Mouse (Mus musculus) MEL (cell line): ENCODE results near the gene Rnf123. TPM values are rescaled to one million over a fixed set of nuclear protein-coding genes. Genes with fewer than 3 reads are reported as not detected.

Source experiments
- DNase-seq: peaks from one replicate; pipeline ENCODE4 v3.0.0; 2011; ENCODE audit warnings: low read depth, low spot score
- H3K27ac ChIP-seq: 2 replicates; pipeline ENCODE4 v1.5.1; 2012; ENCODE audit warnings: low read depth, mild to moderate bottlenecking, control low read depth, low read length, moderate library complexity; ENCODE audit not compliant: control insufficient read depth
- H3K27me3 ChIP-seq, 2 experiments: fragments of 150-350 bp in 1 of 2; sonication (generic) in 1 of 2; 2 replicates each; pipeline ENCODE4 v1.6.1; 2012; ENCODE audit warnings: low read length in 2 of 2, mild to moderate bottlenecking in 2 of 2, improper control_type of control experiment in 1 of 2, moderate library complexity in 1 of 2; ENCODE audit not compliant: insufficient read depth in 2 of 2, control insufficient read depth in 1 of 2
- H3K36me3 ChIP-seq, 2 experiments: 2 replicates each; pipeline ENCODE4 v1.6.1; 2012 to 2014; ENCODE audit warnings: low read length in 2 of 2, improper control_type of control experiment in 1 of 2, inconsistent platforms in 1 of 2, mild to moderate bottlenecking in 1 of 2; ENCODE audit not compliant: insufficient read depth in 2 of 2, control insufficient read depth in 1 of 2
- H3K4me1 ChIP-seq, 2 experiments: fragments of 150-350 bp in 1 of 2; sonication (generic) in 1 of 2; 2 replicates each; pipeline ENCODE4 v1.6.1; 2012; ENCODE audit warnings: low read length in 2 of 2, improper control_type of control experiment in 1 of 2, mild to moderate bottlenecking in 1 of 2; ENCODE audit not compliant: insufficient read depth in 2 of 2, control insufficient read depth in 1 of 2
- H3K4me3 ChIP-seq, 2 experiments: fragments of 150-350 bp in 1 of 2; sonication (generic) in 1 of 2; 2 replicates each; pipeline ENCODE4 v1.5.1; 2012; ENCODE audit warnings: low read depth in 2 of 2, low read length in 2 of 2, mild to moderate bottlenecking in 2 of 2, moderate library complexity in 2 of 2, control low read depth in 1 of 2, improper control_type of control experiment in 1 of 2; ENCODE audit not compliant: control insufficient read depth in 1 of 2, insufficient read depth in 1 of 2
- H3K79me2 ChIP-seq: 2 replicates; pipeline ENCODE4 v1.6.1; 2012; ENCODE audit warnings: mild to moderate bottlenecking, low read length, moderate library complexity; ENCODE audit not compliant: control insufficient read depth, poor library complexity, insufficient read depth
- H3K9ac ChIP-seq: 2 replicates; pipeline ENCODE4 v1.6.1; 2012; ENCODE audit warnings: low read depth, mild to moderate bottlenecking, control low read depth, low read length, moderate library complexity; ENCODE audit not compliant: control insufficient read depth, poor library complexity, severe bottlenecking
- H3K9me3 ChIP-seq: fragments of 150-350 bp; sonication (generic); replicated peaks from 2 replicates; pipeline ENCODE4 v1.6.1; 2012; ENCODE audit warnings: mild to moderate bottlenecking, low read length, improper control_type of control experiment, moderate library complexity; ENCODE audit not compliant: insufficient read depth
- CTCF ChIP-seq, 3 experiments: IDR thresholded peaks in 2 of 3; conservative IDR thresholded peaks in 1 of 3; 2 replicates each; pipeline ENCODE4 v1.5.1; 2011 to 2012; ENCODE audit warnings: low read length in 3 of 3, low read depth in 2 of 3, mild to moderate bottlenecking in 2 of 3, improper control_type of control experiment in 1 of 3, inconsistent platforms in 1 of 3, mixed read lengths in 1 of 3, moderate library complexity in 1 of 3; ENCODE audit not compliant: control insufficient read depth in 1 of 3, insufficient read depth in 1 of 3, poor library complexity in 1 of 3, severe bottlenecking in 1 of 3
- GABPA ChIP-seq: IDR thresholded peaks from 2 replicates; pipeline ENCODE4 v1.6.1; 2012; ENCODE audit warnings: low read depth, mild to moderate bottlenecking, inconsistent platforms, low read length, improper control_type of control experiment, moderate library complexity
- GATA1 ChIP-seq: IDR thresholded peaks from 2 replicates; pipeline ENCODE4 v1.6.1; 2011; ENCODE audit warnings: low read depth, low read length, improper control_type of control experiment
- KAT2A ChIP-seq: conservative IDR thresholded peaks from 2 replicates; pipeline ENCODE4 v1.6.1; 2012; ENCODE audit warnings: low read depth, low read length, improper control_type of control experiment, inconsistent platforms
- MEF2A ChIP-seq: IDR thresholded peaks from 2 replicates; pipeline ENCODE4 v1.6.1; 2014; ENCODE audit warnings: low read depth, mild to moderate bottlenecking, inconsistent platforms, low read length, improper control_type of control experiment; ENCODE audit not compliant: poor library complexity, insufficient replicate concordance, severe bottlenecking; ENCODE audit errors: extremely low read depth
- MYB ChIP-seq: IDR thresholded peaks from 2 replicates; pipeline ENCODE4 v1.6.1; 2011; ENCODE audit warnings: mild to moderate bottlenecking, low read depth, low read length, improper control_type of control experiment
- NELFE ChIP-seq: IDR thresholded peaks from 2 replicates; pipeline ENCODE4 v1.6.1; 2011; ENCODE audit warnings: low read depth, low read length, improper control_type of control experiment
- NRF1 ChIP-seq: IDR thresholded peaks from 2 replicates; pipeline ENCODE4 v1.6.1; 2014; ENCODE audit warnings: low read depth, mild to moderate bottlenecking, inconsistent platforms, low read length, improper control_type of control experiment, moderate library complexity; ENCODE audit not compliant: poor library complexity, insufficient read depth, severe bottlenecking
- POLR2A ChIP-seq, 2 experiments: IDR thresholded peaks; 2 replicates each; pipeline ENCODE4 v1.6.1; 2011 to 2012; ENCODE audit warnings: low read length in 2 of 2, mild to moderate bottlenecking in 2 of 2, control low read depth in 1 of 2, improper control_type of control experiment in 1 of 2, low read depth in 1 of 2, moderate library complexity in 1 of 2; ENCODE audit not compliant: control insufficient read depth in 1 of 2, insufficient read depth in 1 of 2, poor library complexity in 1 of 2
- POLR2AphosphoS2 ChIP-seq: IDR thresholded peaks from 2 replicates; pipeline ENCODE4 v1.6.1; 2011; ENCODE audit warnings: low read length, improper control_type of control experiment
- POLR2AphosphoS5 ChIP-seq: IDR thresholded peaks from 2 replicates; pipeline ENCODE4 v1.6.1; 2012; ENCODE audit warnings: low read depth, borderline replicate concordance, mild to moderate bottlenecking, inconsistent platforms, low read length, moderate library complexity, mixed read lengths
- RAD21 ChIP-seq: IDR thresholded peaks from 2 replicates; pipeline ENCODE4 v1.6.1; 2011; ENCODE audit warnings: mild to moderate bottlenecking, low read depth, low read length, improper control_type of control experiment
- TBP ChIP-seq: IDR thresholded peaks from 2 replicates; pipeline ENCODE4 v1.8.0; 2011; ENCODE audit warnings: low read depth, low read length, improper control_type of control experiment
- TCF12 ChIP-seq: IDR thresholded peaks from 2 replicates; pipeline ENCODE4 v1.6.1; 2014; ENCODE audit warnings: low read depth, mild to moderate bottlenecking, inconsistent platforms, low read length, improper control_type of control experiment, moderate library complexity
- UBTF ChIP-seq: IDR thresholded peaks from 2 replicates; pipeline ENCODE4 v1.6.1; 2012; ENCODE audit warnings: low read depth, mild to moderate bottlenecking, inconsistent platforms, low read length, improper control_type of control experiment, moderate library complexity, borderline replicate concordance; ENCODE audit not compliant: insufficient read depth
- USF2 ChIP-seq, 2 experiments: IDR thresholded peaks; 2 replicates each; pipeline ENCODE4 v1.6.1; 2011 to 2012; ENCODE audit warnings: improper control_type of control experiment in 2 of 2, low read length in 2 of 2, borderline replicate concordance in 1 of 2, inconsistent platforms in 1 of 2, low read depth in 1 of 2, mild to moderate bottlenecking in 1 of 2; ENCODE audit not compliant: insufficient read depth in 1 of 2
- ZC3H11A ChIP-seq: IDR thresholded peaks from 2 replicates; pipeline ENCODE4 v1.6.1; 2012; ENCODE audit warnings: low read depth, mild to moderate bottlenecking, inconsistent platforms, low read length, improper control_type of control experiment
- ZKSCAN1 ChIP-seq: IDR thresholded peaks from 2 replicates; pipeline ENCODE4 v1.6.1; 2012; ENCODE audit warnings: low read depth, mild to moderate bottlenecking, inconsistent platforms, low read length, improper control_type of control experiment, moderate library complexity
- ZMIZ1 ChIP-seq: IDR thresholded peaks from 2 replicates; pipeline ENCODE4 v1.6.1; 2012; ENCODE audit warnings: low read depth, mild to moderate bottlenecking, inconsistent platforms, low read length, improper control_type of control experiment, moderate library complexity
- polyA plus RNA-seq, 2 experiments: library from polyadenylated mRNA; stranded (reverse) in 1 of 2; unstranded in 1 of 2; fragments of >175 nt in 1 of 2; fragments of >200 nt in 1 of 2; gene quantifications; 2 replicates each; pipeline versions ENCODE4 v1.2.1 to v1.2.4; 2012; ENCODE audit warnings: low replicate concordance in 2 of 2, low read depth in 1 of 2; ENCODE audit not compliant: insufficient read length in 2 of 2, insufficient read depth in 1 of 2, missing spikeins in 1 of 2
- total RNA-seq: library from RNA; depleted of rRNA; stranded (reverse); fragments of 300-350 nt; gene quantifications from 2 replicates; pipeline ENCODE4 v1.2.3, GENCODE M21; 2012

Gene Rnf123
- total and polyA plus RNA-seq, 3 experiments, result 28.5 to 74.8 TPM; not detected in 1

- peaks cover 0 to 10% of the 10 kb centered on the region in 2 experiments; a peak in 3 of 4 replicates for H3K4me1 ChIP-seq
- no peak for DNase-seq
- H3K27me3 ChIP-seq, result no peaks in the 10 kb centered on the region
- no peaks in the 10 kb centered on the region for H3K79me2 ChIP-seq
- no peak overlapping the region for H3K4me3 ChIP-seq
- no peak overlapping the region for H3K27ac ChIP-seq
- no peaks in the 10 kb centered on the region for H3K9me3 ChIP-seq
- TF ChIP-seq POLR2A (IDR thresholded peaks at IDR 0.05; ENCODE audit: control insufficient read depth in 1 of 2, insufficient read depth in 1 of 2, low read depth in 1 of 2, low read length in 2 of 2, poor library complexity in 1 of 2), result no peak
- no peak for TF ChIP-seq ZKSCAN1
- TF ChIP-seq POLR2AphosphoS2, result no peak
- TF ChIP-seq MYB, result no peak
- TF ChIP-seq TCF12, result no peak
- TF ChIP-seq USF2 (IDR thresholded peaks at IDR 0.05; ENCODE audit: borderline replicate concordance in 1 of 2, insufficient read depth in 1 of 2, low read depth in 1 of 2, low read length in 2 of 2), result no peak
- no peak for TF ChIP-seq KAT2A
- TF ChIP-seq TBP, result no peak
- TF ChIP-seq MEF2A, result no peak
- no peak for TF ChIP-seq NELFE
- no peak for TF ChIP-seq ZC3H11A
- TF ChIP-seq NRF1, result no peak
- no peak for TF ChIP-seq UBTF
- no peak for TF ChIP-seq GATA1
- no peak for TF ChIP-seq ZMIZ1
- TF ChIP-seq RAD21, result no peak
- TF ChIP-seq CTCF (IDR thresholded peaks at IDR 0.05 in 2 of 3, conservative IDR thresholded peaks at IDR 0.05 in 1 of 3; ENCODE audit: control insufficient read depth in 1 of 3, insufficient read depth in 1 of 3, low read depth in 2 of 3, low read length in 3 of 3, poor library complexity in 1 of 3, severe bottlenecking in 1 of 3), result no peak
- TF ChIP-seq POLR2AphosphoS5, result no peak
- no peak for TF ChIP-seq GABPA
- peaks cover 0 to 12% of the 10 kb centered on the region in 2 experiments; a peak in 2 of 4 replicates for H3K36me3 ChIP-seq
- no peak overlapping the region for H3K9ac ChIP-seq
These were observed 32.3 kb upstream of the Rnf123 start for GRCm38 (mm10) chr9:108115290-108116077.
